Mouse (Mus musculus) adrenal gland, postnatal 36 days (tissue): ENCODE results near the gene Htr2b. TPM values are rescaled to one million over a fixed set of nuclear protein-coding genes. Genes with fewer than 3 reads are reported as not detected.

Source experiments
- DNase-seq, 2 experiments: peaks; one replicate each; pipeline ENCODE4 v3.0.0; 2021; ENCODE audit warnings: mixed read lengths in 1 of 2
- long read RNA-seq, 2 experiments: library from polyadenylated mRNA; stranded (forward); transcript quantifications; one replicate each; pipeline ENCODE4 v2.0.0; 2021; ENCODE audit warnings: borderline sequencing depth in 2 of 2
- total RNA-seq, 2 experiments: library from RNA; stranded (reverse); gene quantifications; 2 replicates each; pipeline ENCODE4 v1.2.3; 2021

Gene Htr2b
- under 1 TPM in 1 of 2 experiments, not detected in 1; 0.13 TPM for total RNA-seq
- long read RNA-seq, experiment 1, partial matches to known transcripts: 0 of 1 reads
- long read RNA-seq, experiment 1, other reads (novel, unspliced or antisense): 1 of 1 reads
- long read RNA-seq, experiment 2, partial matches to known transcripts: 0 of 1 reads
- long read RNA-seq, experiment 2, other reads (novel, unspliced or antisense): 1 of 1 reads

GRCm38 (mm10) chr1:86111779-86112178, at the start of gene Htr2b:
Htr2b (minus strand) TSS chr1:86111970.
- DNase-seq: peak; percentile 10 to 22

GRCm38 (mm10) chr1:86161061-86161460, 49.3 kb upstream of the Htr2b start:
- DNase-seq: no peak

GRCm38 (mm10) chr1:86160479-86160878, 48.7 kb upstream of the Htr2b start:
- DNase-seq: no peak

- no peak for DNase-seq
Observed at GRCm38 (mm10) chr1:86160059-86160458, 48.3 kb upstream of the Htr2b start.

GRCm38 (mm10) chr1:86156595-86156994, 44.8 kb upstream of the Htr2b start:
- no peak for DNase-seq

GRCm38 (mm10) chr1:86156075-86156474, 44.3 kb upstream of the Htr2b start:
- DNase-seq: no peak

GRCm38 (mm10) chr1:86154824-86155164, 43.0 kb upstream of the Htr2b start:
- no peak for DNase-seq

GRCm38 (mm10) chr1:86154133-86154823, 42.5 kb upstream of the Htr2b start, which contains the start of gene Armc9:
Armc9 (plus strand) TSS chr1:86154780.
- peak; percentile 97 to 98 for DNase-seq

- DNase-seq: peak in 1 of 2 experiments; percentile 31
Observed at GRCm38 (mm10) chr1:86152618-86153017, 40.8 kb upstream of the Htr2b start.

- no peak for DNase-seq
Observed at GRCm38 (mm10) chr1:86151376-86151775, 39.6 kb upstream of the Htr2b start.

- no peak for DNase-seq
Observed at GRCm38 (mm10) chr1:86150929-86151328, 39.2 kb upstream of the Htr2b start.

GRCm38 (mm10) chr1:86148161-86148560, 36.4 kb upstream of the Htr2b start:
- DNase-seq: no peak

GRCm38 (mm10) chr1:86147557-86147956, 35.8 kb upstream of the Htr2b start:
- DNase-seq: peak; percentile 76 to 80

- peak in 1 of 2 experiments; percentile 33 for DNase-seq
Observed at GRCm38 (mm10) chr1:86146293-86146692, 34.5 kb upstream of the Htr2b start.

GRCm38 (mm10) chr1:86144001-86144944, 32.5 kb upstream of the Htr2b start:
- no peak for DNase-seq

GRCm38 (mm10) chr1:86143165-86143564, 31.4 kb upstream of the Htr2b start:
- no peak for DNase-seq

- DNase-seq: no peak
Observed at GRCm38 (mm10) chr1:86141081-86141480, 29.3 kb upstream of the Htr2b start.

GRCm38 (mm10) chr1:86135315-86135714, 23.5 kb upstream of the Htr2b start:
- no peak for DNase-seq

GRCm38 (mm10) chr1:86133337-86133736, 21.6 kb upstream of the Htr2b start, which contains the start of gene Gm21972:
Gm21972 (plus strand) TSS chr1:86133637.
- DNase-seq: no peak

GRCm38 (mm10) chr1:86126036-86126435, 14.3 kb upstream of the Htr2b start:
- DNase-seq: no peak

GRCm38 (mm10) chr1:86119549-86119948, 7.8 kb upstream of the Htr2b start:
- DNase-seq: no peak

- DNase-seq: no peak
Observed at GRCm38 (mm10) chr1:86114141-86114540, 2.4 kb upstream of the Htr2b start.

- DNase-seq: no peak
Observed at GRCm38 (mm10) chr1:86105054-86105453, 6.7 kb downstream of the Htr2b start.
